8 mouse cellular contexts compared by ENCODE assay signal in the genomic region with DNA sequence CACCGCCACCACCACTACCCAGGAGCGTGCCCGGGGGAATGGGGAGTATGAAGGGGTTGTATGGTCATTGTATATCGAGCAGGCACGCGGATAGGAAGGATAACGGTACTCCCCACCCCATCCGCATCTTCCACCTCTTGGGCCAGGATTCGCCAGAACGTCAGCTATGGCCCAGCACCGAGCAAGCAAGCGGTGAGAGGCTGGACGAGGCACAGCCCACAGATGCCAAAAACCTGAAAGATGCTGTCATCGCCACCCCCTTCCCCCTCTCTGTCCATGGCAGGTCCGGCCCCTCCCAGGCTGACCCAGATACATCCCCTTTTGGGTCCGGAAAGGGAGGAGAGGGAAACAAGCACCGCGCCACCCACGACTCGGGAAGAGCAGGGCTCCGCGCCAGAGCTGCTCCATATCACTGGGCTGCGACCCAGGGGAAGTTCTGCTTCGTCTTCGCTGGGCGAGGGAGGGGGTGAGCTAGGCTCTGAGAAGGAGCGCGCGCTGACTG. TPM values are rescaled to one million over a fixed set of nuclear protein-coding genes. Genes with fewer than 3 reads are reported as not detected.
A peak's percentile ranks its signal among the peaks of the same experiment; 100 is the strongest.
DNase-seq lines count a peak whose midpoint lies in the region; ATAC-seq lines count a peak whose summit lies in the region.

No protein-coding gene starts in this region.

- H3K4me1 ChIP-seq in hindbrain, embryonic 13.5 days (replicated peaks) = peaks cover 26% of the 10 kb centered on the region

- peak; percentile 18 to 76 for DNase-seq in urinary bladder, adult 18-20 months (ENCODE audit: low spot score in 2 of 2)
- DNase-seq in urinary bladder, postnatal 10 days (ENCODE audit: low spot score) = no peak
- DNase-seq in gastrocnemius, postnatal 10 days = peak; percentile 53
- peak; percentile 61 to 71 for DNase-seq in left cerebral cortex, postnatal 36 days (ENCODE audit: low spot score in 2 of 2)
- peak; percentile 57 to 60 for DNase-seq in right cerebral cortex, adult 2 months (ENCODE audit: low spot score in 2 of 2)
- DNase-seq in spleen, postnatal 4 days (ENCODE audit: low spot score in 2 of 2) = no peak

- H3K9ac ChIP-seq in hindbrain, embryonic 13.5 days = peak overlapping the region; percentile 63

- H3K9me3 ChIP-seq in hindbrain, embryonic 13.5 days = no peaks in the 10 kb centered on the region

- WGBS in hindbrain, embryonic 13.5 days = under 1% methylated on average over 27 of the region's 29 CpGs

- H3K27me3 ChIP-seq in hindbrain, embryonic 13.5 days = peaks cover 50% of the 10 kb centered on the region

- peak overlapping the region; percentile 48 for H3K4me3 ChIP-seq in hindbrain, embryonic 13.5 days

- no peak overlapping the region for H3K27ac ChIP-seq in hindbrain, embryonic 13.5 days

- intact Hi-C loops in left cerebral cortex, postnatal 36 days (cut with DNase I) = no loop called here

- ATAC-seq in hindbrain, embryonic 13.5 days (ENCODE audit: low FRiP score) = peak; percentile 67
- peak; percentile 33; the same call in 1 of the 2 replicates for ATAC-seq in megakaryocyte, adult 5-6 weeks (ENCODE audit: poor library complexity, severe bottlenecking)

- peak overlapping the region; percentile 93 for H3K4me2 ChIP-seq in hindbrain, embryonic 13.5 days

- no peaks in the 10 kb centered on the region for H3K36me3 ChIP-seq in hindbrain, embryonic 13.5 days

RNA-seq across cellular contexts. Expression of a gene that starts 1.2 kb away (rescaled TPM):
- total RNA-seq in gastrocnemius, postnatal 10 days (2021) = 1 to 10 TPM in 1 of 2 experiments, under 1 TPM in 1; 0.54 to 1.2 TPM
- 0.21 and 0.47 TPM in 2 replicates for polyA plus RNA-seq in hindbrain, embryonic 13.5 days (2015; fragmentation: Nextera tagmentation; extraction: Ambion mirVana)
- 1 to 10 TPM; 5.4 to 7.0 TPM for total RNA-seq in left cerebral cortex, postnatal 36 days (2021)
- not detected in 2 replicates for total RNA-seq in megakaryocyte, adult 5-6 weeks (2015)
- total RNA-seq in megakaryocyte, adult 5-6 weeks (2017) = not detected in 2 replicates

Comparison
In these comparisons a context has a peak if more than half of its experiments do, and no peak if none do; other contexts are left out.
1. DNase-seq: peak in urinary bladder, adult 18-20 months (2 of 2), gastrocnemius, postnatal 10 days (single experiment), left cerebral cortex, postnatal 36 days (2 of 2) and right cerebral cortex, adult 2 months (2 of 2); none in urinary bladder, postnatal 10 days (single experiment) and spleen, postnatal 4 days (0 of 2).